Mouse (Mus musculus) limb, embryonic 10.5 days (tissue): ENCODE measurements around the gene Dhh. TPM values are rescaled to one million over a fixed set of nuclear protein-coding genes. Genes with fewer than 3 reads are reported as not detected.

Experiments
- DNase-seq: peaks from one replicate; pipeline ENCODE4 v3.0.0-alpha.2; 2017; ENCODE audit warnings: low spot score
- H3K27ac ChIP-seq: fragments of 300-500 bp; sonication (generic); 2 replicates; pipeline ENCODE4 v1.5.1; 2016; ENCODE audit warnings: mild to moderate bottlenecking
- H3K27me3 ChIP-seq: fragments of 300-500 bp; sonication (generic); 2 replicates; pipeline ENCODE4 v1.6.1; 2016; ENCODE audit warnings: low read depth, mild to moderate bottlenecking; ENCODE audit not compliant: poor library complexity, severe bottlenecking
- H3K36me3 ChIP-seq: fragments of 300-500 bp; sonication (generic); 2 replicates; pipeline ENCODE4 v1.6.1; 2016; ENCODE audit warnings: mild to moderate bottlenecking, moderate library complexity
- H3K4me1 ChIP-seq: fragments of 300-500 bp; sonication (generic); 2 replicates; pipeline ENCODE4 v1.6.1; 2016
- H3K4me3 ChIP-seq: fragments of 300-500 bp; sonication (generic); 2 replicates; pipeline ENCODE4 v1.5.1; 2016; ENCODE audit warnings: mild to moderate bottlenecking, moderate library complexity
- H3K9me3 ChIP-seq: fragments of 300-500 bp; sonication (generic); replicated peaks from 2 replicates; pipeline ENCODE4 v1.6.1; 2016; ENCODE audit warnings: mild to moderate bottlenecking
- WGBS: fragments of 180-500 bp; shearing (Covaris S2); methylation state at CpG from one replicate; pipeline ENCODE4 v1.1.7; 2016; 5-methylcytosine and 5-hydroxymethylcytosine counted together
- polyA plus RNA-seq: library from polyadenylated mRNA; unstranded; fragments of >200 nt; fragmentation: Nextera tagmentation; extraction: Ambion mirVana; gene quantifications from 2 replicates; pipeline ENCODE4 v1.2.1, GENCODE M21; 2016

The Dhh gene
- polyA plus RNA-seq, 1 experiment from 2014 or later = 0.46 TPM

GRCm38 (mm10) chr15:98849956-98850600, 48.3 kb downstream of the Dhh start:
- Histone ChIP-seq H3K27ac (no peak overlapping the region), H3K36me3 (peaks cover 100% of the 10 kb centered on the region), H3K4me1 (no peaks in the 10 kb centered on the region), H3K4me3 (no peak overlapping the region; the same call in 1 of the 2 replicates), H3K9me3 (no peaks in the 10 kb centered on the region), H3K27me3 (no peaks in the 10 kb centered on the region)
- no peak for DNase-seq
- 91% methylated on average over 16 of the region's 16 CpGs for WGBS

GRCm38 (mm10) chr15:98849165-98849564, 49.2 kb downstream of the Dhh start:
- 98% methylated on average over 11 of the region's 11 CpGs for WGBS
- Histone ChIP-seq H3K27ac (no peak overlapping the region), H3K4me3 (peak overlapping the region; percentile 2; the same call in 1 of the 2 replicates), H3K4me1 (no peaks in the 10 kb centered on the region), H3K27me3 (no peaks in the 10 kb centered on the region), H3K9me3 (no peaks in the 10 kb centered on the region), H3K36me3 (peaks cover 100% of the 10 kb centered on the region)
- DNase-seq = no peak

- no peak overlapping the region for H3K4me3 ChIP-seq
- no peak overlapping the region for H3K27ac ChIP-seq
- DNase-seq = no peak
- H3K27me3 ChIP-seq = no peaks in the 10 kb centered on the region
- H3K9me3 ChIP-seq = no peaks in the 10 kb centered on the region
- 88% methylated on average over 8 of the region's 8 CpGs for WGBS
- no peaks in the 10 kb centered on the region for H3K4me1 ChIP-seq
- H3K36me3 ChIP-seq = peaks cover 100% of the 10 kb centered on the region
These were observed 52.2 kb downstream of the Dhh start for GRCm38 (mm10) chr15:98846140-98846539.

GRCm38 (mm10) chr15:98845149-98845548, 53.2 kb downstream of the Dhh start:
- H3K4me1 ChIP-seq = no peaks in the 10 kb centered on the region
- no peak for DNase-seq
- no peaks in the 10 kb centered on the region for H3K27me3 ChIP-seq
- peaks cover 100% of the 10 kb centered on the region for H3K36me3 ChIP-seq
- WGBS = 93% methylated on average over 2 of the region's 2 CpGs
- H3K9me3 ChIP-seq = no peaks in the 10 kb centered on the region
- no peak overlapping the region for H3K4me3 ChIP-seq
- H3K27ac ChIP-seq = no peak overlapping the region

- H3K36me3 ChIP-seq = peaks cover 100% of the 10 kb centered on the region
- DNase-seq = no peak
- H3K4me3 ChIP-seq = no peak overlapping the region
- H3K4me1 ChIP-seq = no peaks in the 10 kb centered on the region
- no peaks in the 10 kb centered on the region for H3K9me3 ChIP-seq
- no peak overlapping the region for H3K27ac ChIP-seq
- WGBS = 93% methylated on average over 11 of the region's 11 CpGs
- no peaks in the 10 kb centered on the region for H3K27me3 ChIP-seq
These were observed 54.6 kb downstream of the Dhh start for GRCm38 (mm10) chr15:98843595-98844223.

Other genes with a start within 250 kb of the Dhh start
- gene Ddx23, start 235.6 kb downstream of the Dhh start, polyA plus RNA-seq = 21.8 and 25.4 TPM in 2 replicates
- 0.38 and 0.62 TPM in 2 replicates for gene Rnd1, start 221.1 kb downstream of the Dhh start, polyA plus RNA-seq
- 0.34 and 0.64 TPM in 2 replicates for gene Ccdc65, start 190.3 kb downstream of the Dhh start, polyA plus RNA-seq
- 26.8 and 28.9 TPM in 2 replicates for gene Fkbp11, start 170.3 kb downstream of the Dhh start, polyA plus RNA-seq
- 44.3 and 49.1 TPM in 2 replicates for gene Arf3, start 135.3 kb downstream of the Dhh start, polyA plus RNA-seq
- gene Wnt10b, start 120.4 kb downstream of the Dhh start, polyA plus RNA-seq = 0.62 and 0.99 TPM in 2 replicates
- not detected in 2 replicates for gene Wnt1, start 108.7 kb downstream of the Dhh start, polyA plus RNA-seq
- not detected in 2 replicates for gene Ddn, start 89.0 kb downstream of the Dhh start, polyA plus RNA-seq
- gene Prkag1, start 67.0 kb downstream of the Dhh start, polyA plus RNA-seq = 92.3 and 97.7 TPM in 2 replicates
- gene Kmt2d, start 27.3 kb downstream of the Dhh start, polyA plus RNA-seq = 12.6 and 13.6 TPM in 2 replicates
- gene Rhebl1, start 4.0 kb downstream of the Dhh start, polyA plus RNA-seq = 27.9 and 34.3 TPM in 2 replicates
- gene Lmbr1l, start 19.7 kb upstream of the Dhh start, polyA plus RNA-seq = 23.9 and 28.3 TPM in 2 replicates
- 2,301 and 2,452 TPM in 2 replicates for gene Tuba1b, start 36.0 kb upstream of the Dhh start, polyA plus RNA-seq
- gene Gm49450, start 55.0 kb upstream of the Dhh start, polyA plus RNA-seq = not detected in 2 replicates
- gene Tuba1a, start 55.2 kb upstream of the Dhh start, polyA plus RNA-seq = 1,294 and 1,475 TPM in 2 replicates
- gene Tuba1c, start 131.4 kb upstream of the Dhh start, polyA plus RNA-seq = 133 and 138 TPM in 2 replicates
- 0.16 TPM in 1 of 2 replicates, not detected in the other for gene Prph, start 156.6 kb upstream of the Dhh start, polyA plus RNA-seq
- gene Troap, start 176.0 kb upstream of the Dhh start, polyA plus RNA-seq = 54.8 and 56.2 TPM in 2 replicates
- 0.15 and 0.23 TPM in 2 replicates for gene C1ql4, start 189.3 kb upstream of the Dhh start, polyA plus RNA-seq
- gene Dnajc22, start 194.6 kb upstream of the Dhh start, polyA plus RNA-seq = 1.4 and 2.1 TPM in 2 replicates
- 60.5 and 64.1 TPM in 2 replicates for gene Spats2, start 227.4 kb upstream of the Dhh start, polyA plus RNA-seq